Mouse (Mus musculus) embryonic facial prominence, embryonic 15.5 days (tissue): Measurements from ENCODE around the gene Mipol1. TPM values are rescaled to one million over a fixed set of nuclear protein-coding genes. Genes with fewer than 3 reads are reported as not detected.
"Not testable (repeated sequence)": the region's sequence is repeated elsewhere in the genome, so short reads cannot be mapped to it uniquely, and the experiment has no call there.

Source experiments
- ATAC-seq: fragments of 200-750 bp; cut with Nextera tagmentation; 2 replicates; pipeline ENCODE4 v1.8.0; 2017; ENCODE audit warnings: low read depth, moderate TSS enrichment; ENCODE audit not compliant: insufficient number of reproducible peaks, low FRiP score, low TSS enrichment
- H3K27ac ChIP-seq: fragments of 300-500 bp; sonication (generic); replicated peaks from 2 replicates; pipeline ENCODE4 v1.5.1; 2015; ENCODE audit warnings: mild to moderate bottlenecking, inconsistent platforms
- H3K27me3 ChIP-seq: fragments of 300-500 bp; sonication (generic); 2 replicates; pipeline ENCODE4 v1.6.1; 2015; ENCODE audit warnings: inconsistent platforms
- H3K36me3 ChIP-seq: fragments of 300-500 bp; sonication (generic); 2 replicates; pipeline ENCODE4 v1.6.1; 2015; ENCODE audit warnings: mild to moderate bottlenecking, inconsistent platforms
- H3K4me1 ChIP-seq: fragments of 300-500 bp; sonication (generic); 2 replicates; pipeline ENCODE4 v1.6.1; 2015; ENCODE audit warnings: inconsistent platforms
- H3K4me2 ChIP-seq: fragments of 300-500 bp; sonication (generic); replicated peaks from 2 replicates; pipeline ENCODE4 v1.6.1; 2015; ENCODE audit warnings: mild to moderate bottlenecking, inconsistent platforms
- H3K4me3 ChIP-seq: fragments of 300-500 bp; sonication (generic); replicated peaks from 2 replicates; pipeline ENCODE4 v1.5.1; 2015; ENCODE audit warnings: mild to moderate bottlenecking, inconsistent platforms
- H3K9ac ChIP-seq: fragments of 300-500 bp; sonication (generic); 2 replicates; pipeline ENCODE4 v1.6.1; 2015; ENCODE audit warnings: inconsistent platforms
- H3K9me3 ChIP-seq: fragments of 300-500 bp; sonication (generic); replicated peaks from 2 replicates; pipeline ENCODE4 v1.6.1; 2016; ENCODE audit warnings: inconsistent platforms
- WGBS: fragments of 180-500 bp; shearing (Covaris S2); methylation state at CpG from one replicate; pipeline ENCODE4 v1.1.7; 2015; 5-methylcytosine and 5-hydroxymethylcytosine counted together
- polyA plus RNA-seq: library from polyadenylated mRNA; unstranded; fragments of >200 nt; fragmentation: Nextera tagmentation; extraction: Ambion mirVana; gene quantifications from 2 replicates; pipeline ENCODE4 v1.2.1, GENCODE M21; 2015

The Mipol1 gene
- polyA plus RNA-seq, 1 experiment from 2014 or later: 10.1 TPM

GRCm38 (mm10) chr12:57199427-57199826, 30.8 kb upstream of the Mipol1 start:
- Histone ChIP-seq H3K4me3 (no peak overlapping the region), H3K9ac (no peak overlapping the region), H3K4me1 (peaks cover 8% of the 10 kb centered on the region; the same call in 1 of the 2 replicates), H3K36me3 (no peaks in the 10 kb centered on the region), H3K9me3 (no peaks in the 10 kb centered on the region), H3K4me2 (no peak overlapping the region), H3K27ac (no peak overlapping the region), H3K27me3 (peaks cover 18% of the 10 kb centered on the region)
- no peak for ATAC-seq
- 90% methylated on average over 2 of the region's 2 CpGs for WGBS

GRCm38 (mm10) chr12:57201901-57202300, 28.3 kb upstream of the Mipol1 start:
- 87% methylated on average over 3 of the region's 3 CpGs for WGBS
- peaks cover 13% of the 10 kb centered on the region for H3K27me3 ChIP-seq
- H3K9ac ChIP-seq: no peak overlapping the region
- H3K4me3 ChIP-seq: no peak overlapping the region
- peaks cover 3% of the 10 kb centered on the region; the same call in 1 of the 2 replicates for H3K4me1 ChIP-seq
- H3K9me3 ChIP-seq: no peaks in the 10 kb centered on the region
- ATAC-seq: no peak
- H3K36me3 ChIP-seq: no peaks in the 10 kb centered on the region
- H3K4me2 ChIP-seq: no peak overlapping the region
- no peak overlapping the region for H3K27ac ChIP-seq

GRCm38 (mm10) chr12:57204276-57204851, 25.9 kb upstream of the Mipol1 start:
- H3K27me3 ChIP-seq: no peaks in the 10 kb centered on the region
- no peak overlapping the region for H3K27ac ChIP-seq
- no peak overlapping the region for H3K4me2 ChIP-seq
- no peak overlapping the region for H3K9ac ChIP-seq
- 78% methylated on average over 4 of the region's 4 CpGs for WGBS
- H3K9me3 ChIP-seq: no peaks in the 10 kb centered on the region
- no peak overlapping the region for H3K4me3 ChIP-seq
- H3K4me1 ChIP-seq: no peaks in the 10 kb centered on the region
- H3K36me3 ChIP-seq: no peaks in the 10 kb centered on the region
- ATAC-seq: no peak

GRCm38 (mm10) chr12:57211353-57212311, 18.6 kb upstream of the Mipol1 start:
- Histone ChIP-seq H3K4me2 (peak overlapping the region; percentile 79), H3K27me3 (no peaks in the 10 kb centered on the region), H3K4me1 (peaks cover 8% of the 10 kb centered on the region), H3K9me3 (no peaks in the 10 kb centered on the region), H3K27ac (no peak overlapping the region), H3K4me3 (peak overlapping the region; percentile 43), H3K36me3 (no peaks in the 10 kb centered on the region), H3K9ac (peak overlapping the region; percentile 23; the same call in 1 of the 2 replicates)
- WGBS: 8% methylated on average over 30 of the region's 30 CpGs
- ATAC-seq: peak; percentile 47; the same call in 1 of the 2 replicates

- not testable (repeated sequence) for H3K36me3 ChIP-seq, H3K9ac ChIP-seq, H3K27ac ChIP-seq, ATAC-seq, H3K9me3 ChIP-seq, H3K4me1 ChIP-seq, H3K4me2 ChIP-seq, H3K27me3 ChIP-seq, H3K4me3 ChIP-seq
- WGBS: 75% methylated on average over 5 of the region's 5 CpGs
Measured at GRCm38 (mm10) chr12:57212463-57212862, 17.8 kb upstream of the Mipol1 start.

- Histone ChIP-seq H3K4me2 (no peak overlapping the region), H3K4me3 (no peak overlapping the region), H3K36me3 (no peaks in the 10 kb centered on the region), H3K27me3 (no peaks in the 10 kb centered on the region), H3K9ac (no peak overlapping the region), H3K27ac (no peak overlapping the region), H3K4me1 (0 out of 2 replicates have a peak, but pooled peaks cover 4% of the 10 kb centered on the region), H3K9me3 (no peaks in the 10 kb centered on the region)
- WGBS: 87% methylated on average over 9 of the region's 9 CpGs
- no peak for ATAC-seq
Measured at GRCm38 (mm10) chr12:57226411-57226810, 3.8 kb upstream of the Mipol1 start.

GRCm38 (mm10) chr12:57227776-57228175, 2.5 kb upstream of the Mipol1 start:
- Histone ChIP-seq H3K9me3 (no peaks in the 10 kb centered on the region), H3K36me3 (no peaks in the 10 kb centered on the region), H3K4me1 (0 out of 2 replicates have a peak, but pooled peaks cover 4% of the 10 kb centered on the region), H3K27me3 (no peaks in the 10 kb centered on the region), H3K4me3 (no peak overlapping the region), H3K9ac (no peak overlapping the region), H3K27ac (no peak overlapping the region), H3K4me2 (no peak overlapping the region)
- ATAC-seq: no peak
- WGBS: 81% methylated on average over 8 of the region's 8 CpGs

- H3K9ac ChIP-seq: 0 out of 2 replicates have a peak overlapping the region, but pooled peaks have one; percentile 77
- peak overlapping the region; percentile 90 for H3K27ac ChIP-seq
- no peaks in the 10 kb centered on the region for H3K9me3 ChIP-seq
- peak overlapping the region; percentile 84 for H3K4me3 ChIP-seq
- WGBS: 29% methylated on average over 4 of the region's 4 CpGs
- 0 out of 2 replicates have a peak, but pooled peaks cover 4% of the 10 kb centered on the region for H3K4me1 ChIP-seq
- H3K27me3 ChIP-seq: no peaks in the 10 kb centered on the region
- ATAC-seq: no peak
- H3K4me2 ChIP-seq: peak overlapping the region; percentile 57
- no peaks in the 10 kb centered on the region for H3K36me3 ChIP-seq
Measured at GRCm38 (mm10) chr12:57229703-57230102, 524 bp upstream of the Mipol1 start.

GRCm38 (mm10) chr12:57231085-57231875, 1.1 kb downstream of the Mipol1 start:
- no peak for ATAC-seq
- peak overlapping the region; percentile 84 for H3K4me3 ChIP-seq
- H3K4me1 ChIP-seq: 0 out of 2 replicates have a peak, but pooled peaks cover 4% of the 10 kb centered on the region
- H3K9me3 ChIP-seq: no peaks in the 10 kb centered on the region
- H3K9ac ChIP-seq: peak overlapping the region; percentile 77; the same call in 1 of the 2 replicates
- peak overlapping the region; percentile 57 for H3K4me2 ChIP-seq
- no peaks in the 10 kb centered on the region for H3K36me3 ChIP-seq
- no peak overlapping the region for H3K27ac ChIP-seq
- WGBS: 68% methylated on average over 14 of the region's 14 CpGs
- no peaks in the 10 kb centered on the region for H3K27me3 ChIP-seq

- Histone ChIP-seq H3K4me2 (no peak overlapping the region), H3K9ac (no peak overlapping the region), H3K36me3 (peaks cover 4% of the 10 kb centered on the region), H3K9me3 (no peaks in the 10 kb centered on the region), H3K4me1 (0 out of 2 replicates have a peak, but pooled peaks cover 4% of the 10 kb centered on the region), H3K4me3 (no peak overlapping the region), H3K27me3 (no peaks in the 10 kb centered on the region), H3K27ac (no peak overlapping the region)
- 87% methylated on average over 5 of the region's 5 CpGs for WGBS
- ATAC-seq: no peak
Measured at GRCm38 (mm10) chr12:57233386-57233785, 3.2 kb downstream of the Mipol1 start.
